Mouse (Mus musculus): ENCODE results near the gene Tent4b. TPM values are rescaled to one million over a fixed set of nuclear protein-coding genes. Genes with fewer than 3 reads are reported as not detected.
A peak's percentile ranks its signal among the peaks of the same experiment; 100 is the strongest.

Gene Tent4b
- polyA plus RNA-seq, 1 experiment from 2014 or later: 9.6 TPM

- Histone ChIP-seq H3K27ac (ENCODE audit: low read depth, low read length) (no peak overlapping the region), H3K4me1 (ENCODE audit: control insufficient read depth, insufficient read depth, low read length) (no peaks in the 10 kb centered on the region), H3K4me2 (ENCODE audit: low read length) (no peak overlapping the region), H3K36me3 (ENCODE audit: control insufficient read depth, insufficient read depth, low read length) (peaks cover 21% of the 10 kb centered on the region; the same call in 1 of the 2 replicates), H3K9me3 (replicated peaks; ENCODE audit: control insufficient read depth, low read length) (no peaks in the 10 kb centered on the region), H3K4me3 (ENCODE audit: low read depth, low read length) (no peak overlapping the region), H3K9ac (ENCODE audit: low read length) (no peak overlapping the region), H3K27me3 (replicated peaks; ENCODE audit: control insufficient read depth, insufficient read depth, low read length) (no peaks in the 10 kb centered on the region)
- peak; percentile 59 for DNase-seq (ENCODE audit: low spot score)
- peak; percentile 50; the same call in 1 of the 2 replicates for ATAC-seq
- 72% methylated on average over 4 of the region's 4 CpGs for WGBS
Measured at GRCm38 (mm10) chr8:88244298-88244697, 45.3 kb downstream of the Tent4b start.

GRCm38 (mm10) chr8:88252791-88253190 lies 53.8 kb downstream of the Tent4b start:
- Histone ChIP-seq H3K9ac (ENCODE audit: low read length) (no peak overlapping the region), H3K27ac (ENCODE audit: low read depth, low read length) (no peak overlapping the region), H3K4me2 (ENCODE audit: low read length) (no peak overlapping the region), H3K36me3 (ENCODE audit: control insufficient read depth, insufficient read depth, low read length) (peaks cover 49% of the 10 kb centered on the region), H3K4me1 (ENCODE audit: control insufficient read depth, insufficient read depth, low read length) (no peaks in the 10 kb centered on the region), H3K9me3 (replicated peaks; ENCODE audit: control insufficient read depth, low read length) (no peaks in the 10 kb centered on the region), H3K4me3 (ENCODE audit: low read depth, low read length) (no peak overlapping the region), H3K27me3 (replicated peaks; ENCODE audit: control insufficient read depth, insufficient read depth, low read length) (no peaks in the 10 kb centered on the region)
- DNase-seq (ENCODE audit: low spot score) (peak; percentile 41), ATAC-seq (no peak)
- WGBS: 75% methylated on average over 3 of the region's 3 CpGs

GRCm38 (mm10) chr8:88254957-88255356 lies 55.9 kb downstream of the Tent4b start:
- Histone ChIP-seq H3K4me1 (ENCODE audit: control insufficient read depth, insufficient read depth, low read length) (no peaks in the 10 kb centered on the region), H3K9ac (ENCODE audit: low read length) (no peak overlapping the region), H3K36me3 (ENCODE audit: control insufficient read depth, insufficient read depth, low read length) (peaks cover 47% of the 10 kb centered on the region), H3K27ac (ENCODE audit: low read depth, low read length) (no peak overlapping the region), H3K4me3 (ENCODE audit: low read depth, low read length) (no peak overlapping the region), H3K4me2 (ENCODE audit: low read length) (no peak overlapping the region), H3K27me3 (replicated peaks; ENCODE audit: control insufficient read depth, insufficient read depth, low read length) (no peaks in the 10 kb centered on the region), H3K9me3 (replicated peaks; ENCODE audit: control insufficient read depth, low read length) (no peaks in the 10 kb centered on the region)
- 92% methylated on average over 7 of the region's 7 CpGs for WGBS
- DNase-seq (ENCODE audit: low spot score): no peak
- no peak for ATAC-seq

- ATAC-seq: no peak
- no peaks in the 10 kb centered on the region for H3K27me3 ChIP-seq (replicated peaks; ENCODE audit: control insufficient read depth, insufficient read depth, low read length)
- H3K36me3 ChIP-seq (ENCODE audit: control insufficient read depth, insufficient read depth, low read length): peaks cover 30% of the 10 kb centered on the region
- H3K27ac ChIP-seq (ENCODE audit: low read depth, low read length): no peak overlapping the region
- no peak overlapping the region for H3K9ac ChIP-seq (ENCODE audit: low read length)
- DNase-seq (ENCODE audit: low spot score): no peak
- WGBS: 62% methylated on average over 6 of the region's 6 CpGs
- no peaks in the 10 kb centered on the region for H3K9me3 ChIP-seq (replicated peaks; ENCODE audit: control insufficient read depth, low read length)
- H3K4me3 ChIP-seq (ENCODE audit: low read depth, low read length): no peak overlapping the region
- no peak overlapping the region for H3K4me2 ChIP-seq (ENCODE audit: low read length)
- no peaks in the 10 kb centered on the region for H3K4me1 ChIP-seq (ENCODE audit: control insufficient read depth, insufficient read depth, low read length)
Measured at GRCm38 (mm10) chr8:88258024-88258423, 59.0 kb downstream of the Tent4b start.

GRCm38 (mm10) chr8:88258544-88258943 lies 59.5 kb downstream of the Tent4b start:
- Histone ChIP-seq H3K27ac (ENCODE audit: low read depth, low read length) (no peak overlapping the region), H3K36me3 (ENCODE audit: control insufficient read depth, insufficient read depth, low read length) (peaks cover 30% of the 10 kb centered on the region), H3K9ac (ENCODE audit: low read length) (no peak overlapping the region), H3K9me3 (replicated peaks; ENCODE audit: control insufficient read depth, low read length) (no peaks in the 10 kb centered on the region), H3K4me3 (ENCODE audit: low read depth, low read length) (no peak overlapping the region), H3K4me2 (ENCODE audit: low read length) (no peak overlapping the region), H3K4me1 (ENCODE audit: control insufficient read depth, insufficient read depth, low read length) (no peaks in the 10 kb centered on the region), H3K27me3 (replicated peaks; ENCODE audit: control insufficient read depth, insufficient read depth, low read length) (no peaks in the 10 kb centered on the region)
- 74% methylated on average over 11 of the region's 11 CpGs for WGBS
- no peak for ATAC-seq
- DNase-seq (ENCODE audit: low spot score): no peak

- Histone ChIP-seq H3K27ac (ENCODE audit: low read depth, low read length) (no peak overlapping the region), H3K27me3 (replicated peaks; ENCODE audit: control insufficient read depth, insufficient read depth, low read length) (no peaks in the 10 kb centered on the region), H3K36me3 (ENCODE audit: control insufficient read depth, insufficient read depth, low read length) (peaks cover 24% of the 10 kb centered on the region), H3K4me2 (ENCODE audit: low read length) (no peak overlapping the region), H3K9me3 (replicated peaks; ENCODE audit: control insufficient read depth, low read length) (no peaks in the 10 kb centered on the region), H3K4me1 (ENCODE audit: control insufficient read depth, insufficient read depth, low read length) (no peaks in the 10 kb centered on the region), H3K9ac (ENCODE audit: low read length) (no peak overlapping the region), H3K4me3 (ENCODE audit: low read depth, low read length) (no peak overlapping the region)
- no peak for DNase-seq (ENCODE audit: low spot score)
- 94% methylated on average over 7 of the region's 7 CpGs for WGBS
- ATAC-seq: no peak
Measured at GRCm38 (mm10) chr8:88260466-88260980, 61.5 kb downstream of the Tent4b start.

- ATAC-seq (no peak), DNase-seq (ENCODE audit: low spot score) (no peak)
- Histone ChIP-seq H3K9me3 (replicated peaks; ENCODE audit: control insufficient read depth, low read length) (no peaks in the 10 kb centered on the region), H3K4me3 (ENCODE audit: low read depth, low read length) (no peak overlapping the region), H3K9ac (ENCODE audit: low read length) (no peak overlapping the region), H3K4me2 (ENCODE audit: low read length) (no peak overlapping the region), H3K27me3 (replicated peaks; ENCODE audit: control insufficient read depth, insufficient read depth, low read length) (no peaks in the 10 kb centered on the region), H3K36me3 (ENCODE audit: control insufficient read depth, insufficient read depth, low read length) (peaks cover 9% of the 10 kb centered on the region), H3K27ac (ENCODE audit: low read depth, low read length) (no peak overlapping the region), H3K4me1 (ENCODE audit: control insufficient read depth, insufficient read depth, low read length) (no peaks in the 10 kb centered on the region)
- WGBS: 46% methylated on average over 14 of the region's 14 CpGs
Measured at GRCm38 (mm10) chr8:88262831-88263635, 64.0 kb downstream of the Tent4b start.

GRCm38 (mm10) chr8:88265511-88265910 lies 66.5 kb downstream of the Tent4b start:
- Histone ChIP-seq H3K27ac (ENCODE audit: low read depth, low read length) (no peak overlapping the region), H3K9ac (ENCODE audit: low read length) (no peak overlapping the region), H3K9me3 (replicated peaks; ENCODE audit: control insufficient read depth, low read length) (no peaks in the 10 kb centered on the region), H3K27me3 (replicated peaks; ENCODE audit: control insufficient read depth, insufficient read depth, low read length) (no peaks in the 10 kb centered on the region), H3K4me2 (ENCODE audit: low read length) (no peak overlapping the region), H3K36me3 (ENCODE audit: control insufficient read depth, insufficient read depth, low read length) (peaks cover 2% of the 10 kb centered on the region), H3K4me3 (ENCODE audit: low read depth, low read length) (no peak overlapping the region), H3K4me1 (ENCODE audit: control insufficient read depth, insufficient read depth, low read length) (no peaks in the 10 kb centered on the region)
- peak; percentile 23 for DNase-seq (ENCODE audit: low spot score)
- 8% methylated on average over 2 of the region's 2 CpGs for WGBS
- ATAC-seq: no peak

GRCm38 (mm10) chr8:88266170-88266800 lies 67.3 kb downstream of the Tent4b start:
- WGBS: 48% methylated on average over 10 of the region's 10 CpGs
- DNase-seq (ENCODE audit: low spot score): peak; percentile 75

More at GRCm38 (mm10) chr8:88266170-88266800, 67.3 kb downstream of the Tent4b start:
- ATAC-seq: 0 out of 2 replicates have a peak, but pooled peaks have one; percentile 50
- Histone ChIP-seq H3K27me3 (replicated peaks; ENCODE audit: control insufficient read depth, insufficient read depth, low read length) (no peaks in the 10 kb centered on the region), H3K27ac (ENCODE audit: low read depth, low read length) (no peak overlapping the region), H3K36me3 (ENCODE audit: control insufficient read depth, insufficient read depth, low read length) (no peaks in the 10 kb centered on the region), H3K4me1 (ENCODE audit: control insufficient read depth, insufficient read depth, low read length) (no peaks in the 10 kb centered on the region), H3K4me2 (ENCODE audit: low read length) (no peak overlapping the region), H3K9me3 (replicated peaks; ENCODE audit: control insufficient read depth, low read length) (no peaks in the 10 kb centered on the region), H3K9ac (ENCODE audit: low read length) (no peak overlapping the region), H3K4me3 (ENCODE audit: low read depth, low read length) (no peak overlapping the region)

Data from forebrain, embryonic 14.5 days (tissue).